In genomic region chr17:42613043-42613737, GRCm38 (mm10) we compare ENCODE assay signal across 10 mouse cellular contexts. TPM values are rescaled to one million over a fixed set of nuclear protein-coding genes. Genes with fewer than 3 reads are reported as not detected.
DNase-seq lines count a peak whose midpoint lies in the region; ATAC-seq and TF ChIP-seq lines count a peak whose summit lies in the region.
"Had no signal": no experiment of that assay in that cellular context is flagged by ENCODE, and none has a peak within 500 bp of the region (broad histone marks: within the 10 kb centered on the region; RNA-seq: fewer than 3 reads in every experiment).

No protein-coding gene starts in this region.

- TF ChIP-seq CTCF in lung, adult 2 months (IDR thresholded peaks at IDR 0.05; ENCODE audit: insufficient read depth, low read length): peak; percentile 36; the same call in 1 of the 2 replicates

- H3K4me1 ChIP-seq in lung, adult 2 months (ENCODE audit: control insufficient read depth, insufficient read depth, low read length): no peaks in the 10 kb centered on the region
- H3K4me1 ChIP-seq: heart, embryonic 13.5 days had no signal

- ATAC-seq in activated CD4-positive, CD25-positive, alpha-beta regulatory T cell, adult 4 months: no peak

- no peak overlapping the region for H3K4me3 ChIP-seq in lung, adult 2 months (replicated peaks; ENCODE audit: extremely low read depth, low read depth, low read length)
- H3K4me3 ChIP-seq: heart, embryonic 13.5 days had no signal

- TF ChIP-seq POLR2A in lung, adult 2 months (IDR thresholded peaks at IDR 0.05; ENCODE audit: borderline replicate concordance, extremely low read depth, low read depth, low read length): no peak

- DNase-seq in 3134 (ENCODE audit: extremely low read depth, insufficient read length, low spot score): peak; percentile 18
- peak; percentile 20 for DNase-seq in CD4-positive, CD25-positive, alpha-beta regulatory T cell, adult 2 months (ENCODE audit: low read depth, low spot score)
- DNase-seq in c-Kit-positive CD71-positive TER-119-positive erythroid progenitor cells, embryonic 14.5 days (ENCODE audit: low spot score): peak; percentile 42
- DNase-seq in forelimb bud, embryonic 11.5 days (ENCODE audit: low read depth, low spot score): peak; percentile 73
- peak; percentile 54 to 65 for DNase-seq in kidney, postnatal 36 days
- no peak for DNase-seq in lung, adult 2 months
- DNase-seq in right cerebral cortex, postnatal 10 days (ENCODE audit: low spot score in 2 of 2): peak; percentile 67

- WGBS in lung, adult 2 months: 36% methylated on average over 6 of the region's 6 CpGs

RNA-seq across cellular contexts. Expression of gene Opn5, which starts 2.0 kb away (rescaled TPM):
- not detected in 2 replicates for polyA plus RNA-seq in lung, adult 2 months (2012; rRNA removed)
- polyA plus RNA-seq in activated CD4-positive, CD25-positive, alpha-beta regulatory T cell, adult 4 months (2017; shearing (Covaris generic)): not detected
- polyA plus RNA-seq: heart, embryonic 13.5 days; stomach, embryonic 16.5 days had no signal
